Mouse (Mus musculus): ENCODE data around the gene Dchs2. TPM values are rescaled to one million over a fixed set of nuclear protein-coding genes. Genes with fewer than 3 reads are reported as not detected.

Gene Dchs2
- total and polyA plus RNA-seq, 2 experiments from 2014 or later: 0.04 to 0.19 TPM

GRCm38 (mm10) chr3:83138820-83139219 lies 11.1 kb downstream of the Dchs2 start:
- 69% methylated on average over 2 of the region's 2 CpGs for WGBS
- ATAC-seq (ENCODE audit: insufficient read depth, low read depth): peak; percentile 90
- no peak overlapping the region for H3K4me3 ChIP-seq (ENCODE audit: low read depth, low read length)
- no peaks in the 10 kb centered on the region for H3K9me3 ChIP-seq (replicated peaks; ENCODE audit: control insufficient read depth, low read length)
- 0 out of 2 replicates have a peak, but pooled peaks have one; percentile 56 for TF ChIP-seq EP300 (IDR thresholded peaks at IDR 0.05; ENCODE audit: low read depth)
- peak; percentile 58 for TF ChIP-seq CTCF (IDR thresholded peaks at IDR 0.05; ENCODE audit: low read depth)
- peaks cover 12% of the 10 kb centered on the region for H3K4me1 ChIP-seq (ENCODE audit: control insufficient read depth, insufficient read depth)
- no peak overlapping the region for H3K9ac ChIP-seq (replicated peaks; ENCODE audit: low read depth, low read length)
- H3K27ac ChIP-seq (ENCODE audit: low read depth): no peak overlapping the region
- peak; percentile 85 for DNase-seq (ENCODE audit: low spot score)
- H3K36me3 ChIP-seq (replicated peaks; ENCODE audit: control insufficient read depth, insufficient read depth, low read length): no peaks in the 10 kb centered on the region
- no peaks in the 10 kb centered on the region for H3K27me3 ChIP-seq (ENCODE audit: control insufficient read depth, insufficient read depth, low read length)
- H3K4me2 ChIP-seq (ENCODE audit: low read depth, low read length): no peak overlapping the region

DNA sequence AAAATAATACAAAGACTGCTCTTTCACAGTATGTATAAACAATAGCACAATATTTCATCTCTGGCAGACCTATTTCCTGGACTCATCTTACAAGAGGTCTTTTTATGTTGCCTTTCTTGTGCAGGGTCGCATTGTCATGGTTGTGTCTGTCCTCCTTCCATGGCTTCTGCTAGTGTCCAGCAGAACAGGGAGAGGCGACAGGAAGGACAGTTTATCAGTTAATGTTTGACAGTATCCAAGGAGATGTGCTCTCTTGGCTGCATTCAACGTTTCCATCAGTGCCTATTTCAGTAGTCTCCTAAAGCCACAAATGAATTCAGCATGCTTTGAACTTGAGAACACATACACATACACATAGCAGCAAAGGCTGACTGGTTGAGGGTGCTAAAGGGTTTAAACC lies 17.9 kb downstream of the Dchs2 start:
- no peaks in the 10 kb centered on the region for H3K27me3 ChIP-seq (ENCODE audit: control insufficient read depth, insufficient read depth, low read length)
- 22% methylated on average over 3 of the region's 3 CpGs for WGBS
- H3K9ac ChIP-seq (replicated peaks; ENCODE audit: low read depth, low read length): no peak overlapping the region
- DNase-seq (ENCODE audit: low spot score) (no peak), ATAC-seq (ENCODE audit: insufficient read depth, low read depth) (no peak)
- no peak overlapping the region for H3K4me3 ChIP-seq (ENCODE audit: low read depth, low read length)
- no peaks in the 10 kb centered on the region for H3K9me3 ChIP-seq (replicated peaks; ENCODE audit: control insufficient read depth, low read length)
- H3K27ac ChIP-seq (ENCODE audit: low read depth): no peak overlapping the region
- no peak for TF ChIP-seq CTCF (IDR thresholded peaks at IDR 0.05; ENCODE audit: low read depth)
- no peak for TF ChIP-seq EP300 (IDR thresholded peaks at IDR 0.05; ENCODE audit: low read depth)
- H3K4me1 ChIP-seq (ENCODE audit: control insufficient read depth, insufficient read depth): no peaks in the 10 kb centered on the region
- H3K4me2 ChIP-seq (ENCODE audit: low read depth, low read length): no peak overlapping the region
- no peaks in the 10 kb centered on the region for H3K36me3 ChIP-seq (replicated peaks; ENCODE audit: control insufficient read depth, insufficient read depth, low read length)

DNA sequence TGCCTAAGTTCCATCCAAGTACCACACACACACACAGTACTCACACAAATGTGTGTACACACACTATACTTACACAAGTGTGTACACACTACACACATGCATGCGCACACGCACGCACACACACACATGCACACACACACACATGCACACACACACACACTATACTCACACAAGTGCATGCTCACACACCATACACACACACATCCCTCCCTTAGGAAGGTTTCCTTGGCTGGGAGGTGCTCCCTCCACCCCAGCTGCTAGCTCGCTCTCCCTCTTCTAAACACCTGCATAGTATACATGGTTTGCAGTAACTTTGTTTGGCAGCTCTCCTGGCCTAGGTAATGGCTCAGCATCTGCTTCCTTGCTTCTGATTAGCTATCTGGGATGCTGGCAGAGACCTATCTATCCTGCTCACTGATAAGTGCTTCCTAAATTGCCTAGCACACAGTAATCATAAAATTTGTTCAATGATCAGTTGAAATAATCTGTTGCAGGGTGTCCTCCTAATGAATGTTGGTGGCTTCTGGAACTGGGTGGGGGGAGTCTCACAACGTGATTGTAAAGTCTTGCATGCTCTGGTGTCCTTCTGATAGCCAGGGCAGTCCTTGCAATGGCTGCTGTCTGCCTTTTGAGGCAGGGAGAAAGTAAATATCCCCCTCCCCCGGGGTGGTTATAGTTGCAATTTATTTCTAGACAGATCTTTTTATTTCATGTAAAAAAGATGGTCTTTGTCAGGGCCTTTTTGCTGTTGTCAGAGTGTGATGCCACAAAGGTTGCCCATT lies 19.7 kb downstream of the Dchs2 start:
- ATAC-seq (ENCODE audit: insufficient read depth, low read depth) (no peak), DNase-seq (ENCODE audit: low spot score) (no peak)
- Histone ChIP-seq H3K36me3 (replicated peaks; ENCODE audit: control insufficient read depth, insufficient read depth, low read length) (no peaks in the 10 kb centered on the region), H3K27ac (ENCODE audit: low read depth) (no peak overlapping the region), H3K4me1 (ENCODE audit: control insufficient read depth, insufficient read depth) (no peaks in the 10 kb centered on the region), H3K9me3 (replicated peaks; ENCODE audit: control insufficient read depth, low read length) (no peaks in the 10 kb centered on the region), H3K9ac (replicated peaks; ENCODE audit: low read depth, low read length) (no peak overlapping the region), H3K4me3 (ENCODE audit: low read depth, low read length) (no peak overlapping the region), H3K27me3 (ENCODE audit: control insufficient read depth, insufficient read depth, low read length) (no peaks in the 10 kb centered on the region), H3K4me2 (ENCODE audit: low read depth, low read length) (no peak overlapping the region)
- no peak for TF ChIP-seq EP300 (IDR thresholded peaks at IDR 0.05; ENCODE audit: low read depth)
- TF ChIP-seq CTCF (IDR thresholded peaks at IDR 0.05; ENCODE audit: low read depth): no peak
- WGBS: 81% methylated on average over 6 of the region's 6 CpGs

DNA sequence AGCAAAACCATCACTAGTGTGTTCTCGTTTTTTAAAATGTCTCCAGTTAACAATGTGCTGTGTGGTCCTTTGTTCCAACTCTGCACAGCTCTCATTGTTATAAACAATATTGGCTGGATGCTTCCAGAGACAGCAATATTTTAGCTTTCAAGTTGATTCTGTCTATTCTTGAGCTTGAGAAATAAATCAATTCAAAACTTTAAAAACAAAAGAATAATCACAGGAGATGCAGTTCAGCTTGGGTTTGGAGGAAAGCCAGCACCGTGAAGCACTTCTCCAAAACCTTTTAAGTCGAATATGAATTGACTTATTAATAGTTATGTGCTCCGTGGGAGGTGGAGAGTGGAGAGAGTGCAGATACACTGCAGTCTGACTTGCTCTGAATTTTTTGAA lies 20.3 kb downstream of the Dchs2 start:
- Histone ChIP-seq H3K27ac (ENCODE audit: low read depth) (no peak overlapping the region), H3K4me2 (ENCODE audit: low read depth, low read length) (no peak overlapping the region), H3K36me3 (replicated peaks; ENCODE audit: control insufficient read depth, insufficient read depth, low read length) (no peaks in the 10 kb centered on the region), H3K9me3 (replicated peaks; ENCODE audit: control insufficient read depth, low read length) (no peaks in the 10 kb centered on the region), H3K4me1 (ENCODE audit: control insufficient read depth, insufficient read depth) (no peaks in the 10 kb centered on the region), H3K4me3 (ENCODE audit: low read depth, low read length) (no peak overlapping the region), H3K9ac (replicated peaks; ENCODE audit: low read depth, low read length) (no peak overlapping the region), H3K27me3 (ENCODE audit: control insufficient read depth, insufficient read depth, low read length) (no peaks in the 10 kb centered on the region)
- ATAC-seq (ENCODE audit: insufficient read depth, low read depth) (no peak), DNase-seq (ENCODE audit: low spot score) (no peak)
- WGBS: 26% methylated on average over 4 of the region's 4 CpGs
- TF ChIP-seq CTCF (IDR thresholded peaks at IDR 0.05; ENCODE audit: low read depth): no peak
- no peak for TF ChIP-seq EP300 (IDR thresholded peaks at IDR 0.05; ENCODE audit: low read depth)

DNA sequence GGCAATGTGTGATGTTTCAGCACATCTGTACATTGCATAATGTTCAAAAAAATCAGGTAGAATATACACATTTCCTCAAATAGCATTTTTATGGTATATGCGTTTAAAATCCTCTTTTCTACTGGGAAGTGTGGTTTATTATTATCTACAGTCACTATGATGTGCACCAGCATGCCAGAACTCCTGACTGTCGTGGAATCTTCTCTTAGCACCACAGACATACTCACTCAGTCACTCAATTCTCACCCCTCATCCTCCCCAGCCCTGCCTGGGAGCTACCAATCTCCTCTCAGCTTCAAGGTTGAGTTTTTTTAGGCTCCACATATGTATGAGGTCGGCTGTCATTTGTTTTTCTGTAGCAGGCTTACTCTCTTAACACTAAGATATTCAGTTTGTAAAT lies 20.8 kb downstream of the Dchs2 start:
- H3K4me1 ChIP-seq (ENCODE audit: control insufficient read depth, insufficient read depth): no peaks in the 10 kb centered on the region
- DNase-seq (ENCODE audit: low spot score): no peak
- no peak overlapping the region for H3K9ac ChIP-seq (replicated peaks; ENCODE audit: low read depth, low read length)
- H3K9me3 ChIP-seq (replicated peaks; ENCODE audit: control insufficient read depth, low read length): no peaks in the 10 kb centered on the region
- H3K27ac ChIP-seq (ENCODE audit: low read depth): no peak overlapping the region
- TF ChIP-seq CTCF (IDR thresholded peaks at IDR 0.05; ENCODE audit: low read depth) (no peak), EP300 (IDR thresholded peaks at IDR 0.05; ENCODE audit: low read depth) (no peak)
- H3K27me3 ChIP-seq (ENCODE audit: control insufficient read depth, insufficient read depth, low read length): no peaks in the 10 kb centered on the region
- H3K36me3 ChIP-seq (replicated peaks; ENCODE audit: control insufficient read depth, insufficient read depth, low read length): no peaks in the 10 kb centered on the region
- WGBS: 46% methylated on average over 3 of the region's 3 CpGs
- H3K4me2 ChIP-seq (ENCODE audit: low read depth, low read length): no peak overlapping the region
- no peak for ATAC-seq (ENCODE audit: insufficient read depth, low read depth)
- H3K4me3 ChIP-seq (ENCODE audit: low read depth, low read length): no peak overlapping the region

GRCm38 (mm10) chr3:83155600-83155999 lies 27.9 kb downstream of the Dchs2 start:
- Histone ChIP-seq H3K36me3 (replicated peaks; ENCODE audit: control insufficient read depth, insufficient read depth, low read length) (no peaks in the 10 kb centered on the region), H3K9me3 (replicated peaks; ENCODE audit: control insufficient read depth, low read length) (no peaks in the 10 kb centered on the region), H3K27me3 (ENCODE audit: control insufficient read depth, insufficient read depth, low read length) (no peaks in the 10 kb centered on the region), H3K4me2 (ENCODE audit: low read depth, low read length) (no peak overlapping the region), H3K27ac (ENCODE audit: low read depth) (no peak overlapping the region), H3K9ac (replicated peaks; ENCODE audit: low read depth, low read length) (no peak overlapping the region), H3K4me3 (ENCODE audit: low read depth, low read length) (no peak overlapping the region), H3K4me1 (ENCODE audit: control insufficient read depth, insufficient read depth) (peaks cover 6% of the 10 kb centered on the region)
- no peak for ATAC-seq (ENCODE audit: insufficient read depth, low read depth)
- TF ChIP-seq EP300 (IDR thresholded peaks at IDR 0.05; ENCODE audit: low read depth): no peak
- TF ChIP-seq CTCF (IDR thresholded peaks at IDR 0.05; ENCODE audit: low read depth): no peak
- DNase-seq (ENCODE audit: low spot score): no peak
- 24% methylated on average over 4 of the region's 4 CpGs for WGBS

Data from heart, postnatal 0 days (tissue).